In the genomic region with DNA sequence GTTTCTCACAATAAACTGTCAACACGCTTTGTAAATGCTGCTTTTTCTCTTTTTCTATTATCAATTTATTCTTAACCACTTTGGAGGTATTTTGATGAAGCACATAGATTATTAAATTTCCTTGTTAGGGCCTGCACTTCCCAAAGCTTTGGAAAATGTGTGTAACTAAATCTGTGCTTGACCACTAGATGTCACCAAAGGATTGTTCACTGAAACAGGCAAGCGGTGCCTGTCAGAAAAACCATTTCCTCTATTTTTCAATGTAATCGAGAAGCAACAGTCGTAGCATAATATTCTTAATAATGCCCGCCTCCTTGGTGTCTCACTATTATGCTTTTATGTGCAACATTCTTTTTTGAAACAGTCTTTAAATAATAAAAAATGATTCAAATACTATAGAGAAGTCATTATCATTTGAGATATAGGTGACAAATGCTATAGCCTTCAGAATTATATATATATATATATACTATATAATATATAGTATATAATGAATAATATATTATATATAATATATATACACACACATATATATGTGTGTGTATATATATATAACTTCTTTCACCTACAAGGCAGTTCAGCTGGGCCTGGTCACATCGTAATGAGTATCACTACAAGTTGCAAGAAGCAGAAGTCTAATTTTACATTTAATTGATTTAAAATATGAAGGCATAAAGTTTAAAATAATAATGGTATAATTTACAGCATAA, we compare ENCODE assay signal across 8 mouse cellular contexts.
DNase-seq lines count a peak whose midpoint lies in the region; ATAC-seq lines count a peak whose summit lies in the region.

No protein-coding gene starts in this region.

- H3K4me2 ChIP-seq in midbrain, embryonic 11.5 days = no peak overlapping the region
- no peak overlapping the region for H3K4me2 ChIP-seq in kidney, embryonic 15.5 days
- no peak overlapping the region for H3K4me2 ChIP-seq in midbrain, embryonic 12.5 days (replicated peaks)

- H3K4me1 ChIP-seq in midbrain, embryonic 11.5 days (ENCODE audit: control insufficient read depth, insufficient read depth, low read length) = no peaks in the 10 kb centered on the region
- H3K4me1 ChIP-seq in midbrain, embryonic 10.5 days = no peaks in the 10 kb centered on the region
- no peaks in the 10 kb centered on the region for H3K4me1 ChIP-seq in kidney, embryonic 15.5 days
- H3K4me1 ChIP-seq in midbrain, embryonic 12.5 days = no peaks in the 10 kb centered on the region

- H3K36me3 ChIP-seq in midbrain, embryonic 11.5 days (ENCODE audit: control insufficient read depth, insufficient read depth, low read length) = no peaks in the 10 kb centered on the region
- no peaks in the 10 kb centered on the region for H3K36me3 ChIP-seq in midbrain, embryonic 10.5 days
- no peaks in the 10 kb centered on the region for H3K36me3 ChIP-seq in kidney, embryonic 15.5 days
- H3K36me3 ChIP-seq in midbrain, embryonic 12.5 days = no peaks in the 10 kb centered on the region

- no peak overlapping the region for H3K9ac ChIP-seq in midbrain, embryonic 11.5 days (ENCODE audit: low read length)
- no peak overlapping the region for H3K9ac ChIP-seq in kidney, embryonic 15.5 days
- no peak overlapping the region for H3K9ac ChIP-seq in midbrain, embryonic 12.5 days (replicated peaks)

- no peak overlapping the region for H3K4me3 ChIP-seq in midbrain, embryonic 11.5 days (ENCODE audit: low read depth, low read length)
- H3K4me3 ChIP-seq in midbrain, embryonic 10.5 days = no peak overlapping the region
- H3K4me3 ChIP-seq in kidney, embryonic 15.5 days (replicated peaks) = no peak overlapping the region
- no peak overlapping the region for H3K4me3 ChIP-seq in midbrain, embryonic 12.5 days

- peak; percentile 37 for DNase-seq in adrenal gland, postnatal 10 days
- DNase-seq in adrenal gland, postnatal 4 days (ENCODE audit: low spot score in 2 of 2) = no peak
- peak; percentile 85 for DNase-seq in midbrain, embryonic 11.5 days (ENCODE audit: low spot score, missing footprints)
- DNase-seq in midbrain, embryonic 10.5 days (ENCODE audit: low spot score) = no peak
- peak; percentile 34 for DNase-seq in embryo, embryonic 11.5 days (ENCODE audit: low read depth, low spot score)
- DNase-seq in urinary bladder, postnatal 25 days (ENCODE audit: low spot score) = no peak

- H3K27ac ChIP-seq in midbrain, embryonic 11.5 days (ENCODE audit: low read depth, low read length) = no peak overlapping the region
- H3K27ac ChIP-seq in midbrain, embryonic 10.5 days (replicated peaks) = no peak overlapping the region
- no peak overlapping the region for H3K27ac ChIP-seq in kidney, embryonic 15.5 days
- H3K27ac ChIP-seq in midbrain, embryonic 12.5 days (replicated peaks) = no peak overlapping the region

- 30% methylated on average over 6 of the region's 6 CpGs for WGBS in midbrain, embryonic 11.5 days
- 39% methylated on average over 6 of the region's 6 CpGs for WGBS in midbrain, embryonic 10.5 days
- WGBS in kidney, embryonic 15.5 days = 26% methylated on average over 6 of the region's 6 CpGs
- 37% methylated on average over 6 of the region's 6 CpGs for WGBS in midbrain, embryonic 12.5 days

- peak; percentile 75 for ATAC-seq in midbrain, embryonic 11.5 days (ENCODE audit: low FRiP score)
- 0 out of 2 replicates have a peak, but pooled peaks have one; percentile 54 for ATAC-seq in kidney, embryonic 15.5 days (replicated peaks; ENCODE audit: low FRiP score)
- peak; percentile 69 for ATAC-seq in midbrain, embryonic 12.5 days (ENCODE audit: low FRiP score, low read depth)

- H3K27me3 ChIP-seq in midbrain, embryonic 11.5 days (ENCODE audit: control insufficient read depth, insufficient read depth, low read length) = no peaks in the 10 kb centered on the region
- H3K27me3 ChIP-seq in midbrain, embryonic 10.5 days (ENCODE audit: low read depth, poor library complexity, severe bottlenecking) = no peaks in the 10 kb centered on the region
- H3K27me3 ChIP-seq in kidney, embryonic 15.5 days = no peaks in the 10 kb centered on the region
- no peaks in the 10 kb centered on the region for H3K27me3 ChIP-seq in midbrain, embryonic 12.5 days

- no peaks in the 10 kb centered on the region for H3K9me3 ChIP-seq in midbrain, embryonic 11.5 days (ENCODE audit: control insufficient read depth, low read length)
- no peaks in the 10 kb centered on the region for H3K9me3 ChIP-seq in midbrain, embryonic 10.5 days (replicated peaks)
- no peaks in the 10 kb centered on the region for H3K9me3 ChIP-seq in kidney, embryonic 15.5 days (replicated peaks)
- no peaks in the 10 kb centered on the region for H3K9me3 ChIP-seq in midbrain, embryonic 12.5 days

Comparison
In these comparisons a context has a peak if more than half of its experiments do, and no peak if none do; other contexts are left out.
1. DNase-seq: peak in adrenal gland, postnatal 10 days (single experiment), midbrain, embryonic 11.5 days (single experiment) and embryo, embryonic 11.5 days (single experiment); none in adrenal gland, postnatal 4 days (0 of 2), midbrain, embryonic 10.5 days (single experiment) and urinary bladder, postnatal 25 days (single experiment).
2. Peak in every context shown above with its lines, with median percentiles within 50 percentile points of each other: ATAC-seq.